Mouse (Mus musculus) embryonic fibroblast, embryonic 13.5 days (primary cell): ENCODE measurements around the gene Gm3238.
"Not testable (repeated sequence)": the region's sequence is repeated elsewhere in the genome, so short reads cannot be mapped to it uniquely, and the experiment has no call there.

Experiments
- CTCF ChIP-seq: IDR thresholded peaks from 2 replicates; pipeline ENCODE4 v1.5.1; 2011; ENCODE audit warnings: mild to moderate bottlenecking, control low read depth, low read length, moderate library complexity, borderline replicate concordance; ENCODE audit not compliant: insufficient read depth
- POLR2A ChIP-seq: IDR thresholded peaks from 2 replicates; pipeline ENCODE4 v1.6.1; 2011; ENCODE audit warnings: low read depth, mild to moderate bottlenecking, control low read depth, low read length, moderate library complexity

DNA sequence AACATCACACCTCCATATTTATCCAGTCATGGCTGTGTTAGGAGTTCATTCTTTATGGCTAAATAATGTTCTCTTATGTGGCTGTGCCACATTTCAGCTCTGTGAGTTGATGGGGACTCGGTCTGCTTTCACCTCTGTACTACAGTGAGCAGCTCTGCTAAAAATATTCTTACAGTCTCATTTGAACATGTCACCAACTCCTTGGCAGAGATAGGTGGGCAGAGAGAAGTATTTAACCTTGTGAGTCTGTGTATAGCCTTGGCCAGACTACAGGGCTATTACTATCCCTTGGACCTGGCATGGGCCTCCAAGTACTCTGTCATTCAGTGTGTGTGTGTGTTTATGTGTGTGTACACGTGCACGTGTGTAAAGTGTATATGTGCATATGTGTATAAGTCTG, 1.0 kb upstream of the Gm3238 start:
- not testable (repeated sequence) for TF ChIP-seq POLR2A, CTCF
